Mouse (Mus musculus) heart, postnatal 0 days (tissue): ENCODE data around the gene Acbd5.

Experiments used
- CTCF ChIP-seq: IDR thresholded peaks from 2 replicates; pipeline ENCODE4 v1.5.1; 2016; ENCODE audit warnings: antibody characterized with exemption, control low read depth, low read depth
- EP300 ChIP-seq: IDR thresholded peaks from 2 replicates; pipeline ENCODE4 v1.6.1; 2016; ENCODE audit warnings: antibody characterized with exemption, low read depth

DNA sequence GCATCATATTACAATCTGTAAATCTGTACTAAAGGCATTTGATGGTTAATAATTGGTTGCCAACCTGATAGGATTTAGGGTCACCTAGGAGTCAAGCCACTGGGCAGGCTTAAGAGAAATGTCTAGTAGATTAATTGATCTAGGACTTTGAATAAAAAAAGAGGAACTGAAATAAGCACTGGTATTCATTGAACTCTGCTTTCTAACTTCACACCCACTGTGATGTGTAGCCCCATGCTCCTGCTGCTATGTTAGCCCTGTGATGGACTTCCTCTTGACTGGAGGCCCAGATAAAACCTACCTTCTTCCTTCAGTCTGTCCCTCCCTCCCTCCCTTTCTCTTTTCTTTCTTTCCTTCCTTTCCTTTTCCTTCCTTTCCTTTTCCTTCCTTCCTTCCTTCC lies 29.1 kb downstream of the Acbd5 start:
- TF ChIP-seq CTCF (no peak), EP300 (no peak)
